Mouse (Mus musculus) cortical plate, adult 2 months (tissue): ENCODE results near the gene Ahsg.

Experiments used
- CTCF ChIP-seq: fragments of 200-500 bp; IDR thresholded peaks from 2 replicates; pipeline ENCODE4 v1.5.1; 2011; ENCODE audit warnings: mild to moderate bottlenecking, control low read depth, low read length; ENCODE audit not compliant: insufficient read depth; ENCODE audit errors: extremely low read depth
- POLR2A ChIP-seq: fragments of 200-500 bp; IDR thresholded peaks from 2 replicates; pipeline ENCODE4 v1.6.1; 2011; ENCODE audit warnings: mild to moderate bottlenecking, low read length, control low read depth; ENCODE audit not compliant: insufficient read depth; ENCODE audit errors: extremely low read depth

GRCm38 (mm10) chr16:22872397-22872796, 18.7 kb upstream of the Ahsg start:
- TF ChIP-seq CTCF: no peak
- no peak for TF ChIP-seq POLR2A
